Mouse (Mus musculus): ENCODE data around the gene Sobp. TPM values are rescaled to one million over a fixed set of nuclear protein-coding genes. Genes with fewer than 3 reads are reported as not detected.
A peak's percentile ranks its signal among the peaks of the same experiment; 100 is the strongest.

Gene Sobp
- polyA plus RNA-seq, 1 experiment from 2014 or later, result 0.27 TPM

- peaks cover 45% of the 10 kb centered on the region for H3K27me3 ChIP-seq
- TF ChIP-seq CTCF (IDR thresholded peaks at IDR 0.05), result no peak
- ChIA-PET POLR2A (no interaction called here), CTCF (interaction anchor here (0.9 kb wide), 1 partner anchor 51 kb away, joined by 3 read pairs; no protein-coding TSS in a partner anchor)
- ATAC-seq (no peak), DNase-seq (ENCODE audit: low read depth, low spot score) (no peak)
- in situ Hi-C loops (cut with MboI; ENCODE audit: low pct_unique_long_range_greater_than_20kb), result no loop called here
Measured at GRCm38 (mm10) chr10:43175156-43175601, 849 bp upstream of the Sobp start.

GRCm38 (mm10) chr10:43173828-43174325 is 453 bp downstream of the Sobp start:
- CTCF ChIA-PET, result no interaction called here
- DNase-seq (ENCODE audit: low read depth, low spot score) (no peak), ATAC-seq (no peak)
- H3K27me3 ChIP-seq, result peaks cover 38% of the 10 kb centered on the region
- POLR2A ChIA-PET, result interaction anchor here (1.1 to 1.6 kb wide), 2 partner anchors 31 to 46 kb away, joined by 3 to 4 read pairs; no protein-coding TSS in a partner anchor
- in situ Hi-C loops (cut with MboI; ENCODE audit: low pct_unique_long_range_greater_than_20kb), result no loop called here
- no peak for TF ChIP-seq CTCF (IDR thresholded peaks at IDR 0.05)

- ATAC-seq, result peak; percentile 12
- in situ Hi-C loops (cut with MboI; ENCODE audit: low pct_unique_long_range_greater_than_20kb), result no loop called here
- CTCF ChIA-PET, result no interaction called here
- POLR2A ChIA-PET, result interaction anchor here (0.7 to 1.6 kb wide), 2 partner anchors 15 to 45 kb away, joined by 3 to 4 read pairs; no protein-coding TSS in a partner anchor
- H3K27me3 ChIP-seq, result peaks cover 37% of the 10 kb centered on the region
- no peak for TF ChIP-seq CTCF (IDR thresholded peaks at IDR 0.05)
- DNase-seq (ENCODE audit: low read depth, low spot score), result no peak
Measured at GRCm38 (mm10) chr10:43173141-43173827, 1.0 kb downstream of the Sobp start.

GRCm38 (mm10) chr10:43172554-43172953 is 1.8 kb downstream of the Sobp start:
- ATAC-seq, result no peak
- DNase-seq (ENCODE audit: low read depth, low spot score), result no peak
- POLR2A ChIA-PET, result interaction anchor here (0.7 kb wide), 1 partner anchor 14 kb away, joined by 3 read pairs; no protein-coding TSS in a partner anchor
- H3K27me3 ChIP-seq, result peaks cover 35% of the 10 kb centered on the region
- in situ Hi-C loops (cut with MboI; ENCODE audit: low pct_unique_long_range_greater_than_20kb), result no loop called here
- CTCF ChIA-PET, result no interaction called here
- TF ChIP-seq CTCF (IDR thresholded peaks at IDR 0.05), result no peak

- in situ Hi-C loops (cut with MboI; ENCODE audit: low pct_unique_long_range_greater_than_20kb), result no loop called here
- no peak for DNase-seq (ENCODE audit: low read depth, low spot score)
Measured at GRCm38 (mm10) chr10:43172066-43172465, 2.3 kb downstream of the Sobp start.

GRCm38 (mm10) chr10:43171106-43171505 is 3.2 kb downstream of the Sobp start:
- in situ Hi-C loops (cut with MboI; ENCODE audit: low pct_unique_long_range_greater_than_20kb), result no loop called here
- DNase-seq (ENCODE audit: low read depth, low spot score), result no peak
- CTCF ChIA-PET, result interaction anchor here (1.3 kb wide), 1 partner anchor 49 kb away, joined by 3 read pairs; no protein-coding TSS in a partner anchor
- peaks cover 27% of the 10 kb centered on the region for H3K27me3 ChIP-seq
- no peak for TF ChIP-seq CTCF (IDR thresholded peaks at IDR 0.05)
- POLR2A ChIA-PET, result no interaction called here
- ATAC-seq, result no peak

More at GRCm38 (mm10) chr10:43172066-43172465, 2.3 kb downstream of the Sobp start:
- H3K27me3 ChIP-seq, result peaks cover 30% of the 10 kb centered on the region
- ChIA-PET CTCF (no interaction called here), POLR2A (interaction anchor here (0.7 kb wide), 1 partner anchor 13 kb away, joined by 3 read pairs; no protein-coding TSS in a partner anchor)
- ATAC-seq, result no peak
- TF ChIP-seq CTCF (IDR thresholded peaks at IDR 0.05), result no peak

- H3K27me3 ChIP-seq, result peaks cover 23% of the 10 kb centered on the region
- CTCF ChIA-PET, result no interaction called here
- in situ Hi-C loops (cut with MboI; ENCODE audit: low pct_unique_long_range_greater_than_20kb), result no loop called here
- ATAC-seq (no peak), DNase-seq (ENCODE audit: low read depth, low spot score) (no peak)
- TF ChIP-seq CTCF (IDR thresholded peaks at IDR 0.05), result no peak
- POLR2A ChIA-PET, result no interaction called here
Measured at GRCm38 (mm10) chr10:43168847-43169246, 5.5 kb downstream of the Sobp start.

- TF ChIP-seq CTCF (IDR thresholded peaks at IDR 0.05), result no peak
- CTCF ChIA-PET, result no interaction called here
- POLR2A ChIA-PET, result no interaction called here
- ATAC-seq, result no peak
- peaks cover 15% of the 10 kb centered on the region for H3K27me3 ChIP-seq
- in situ Hi-C loops (cut with MboI; ENCODE audit: low pct_unique_long_range_greater_than_20kb), result no loop called here
- DNase-seq (ENCODE audit: low read depth, low spot score), result no peak
Measured at GRCm38 (mm10) chr10:43166817-43167216, 7.5 kb downstream of the Sobp start.

- in situ Hi-C loops (cut with MboI; ENCODE audit: low pct_unique_long_range_greater_than_20kb), result no loop called here
- ChIA-PET CTCF (no interaction called here), POLR2A (interaction anchor here (0.6 kb wide), 1 partner anchor 155 kb away, joined by 3 read pairs; no protein-coding TSS in a partner anchor)
- TF ChIP-seq CTCF (IDR thresholded peaks at IDR 0.05), result no peak
- ATAC-seq, result no peak
- peaks cover 12% of the 10 kb centered on the region for H3K27me3 ChIP-seq
- no peak for DNase-seq (ENCODE audit: low read depth, low spot score)
Measured at GRCm38 (mm10) chr10:43166146-43166545, 8.2 kb downstream of the Sobp start.

GRCm38 (mm10) chr10:43164406-43164805 is 9.9 kb downstream of the Sobp start:
- POLR2A ChIA-PET, result no interaction called here
- CTCF ChIA-PET, result no interaction called here
- TF ChIP-seq CTCF (IDR thresholded peaks at IDR 0.05), result no peak
- DNase-seq (ENCODE audit: low read depth, low spot score), result no peak
- ATAC-seq, result no peak
- H3K27me3 ChIP-seq, result peaks cover 8% of the 10 kb centered on the region
- in situ Hi-C loops (cut with MboI; ENCODE audit: low pct_unique_long_range_greater_than_20kb), result no loop called here

GRCm38 (mm10) chr10:43162318-43162717 is 12.0 kb downstream of the Sobp start:
- peaks cover 4% of the 10 kb centered on the region for H3K27me3 ChIP-seq
- ATAC-seq, result no peak
- POLR2A ChIA-PET, result no interaction called here

More at GRCm38 (mm10) chr10:43162318-43162717, 12.0 kb downstream of the Sobp start:
- CTCF ChIA-PET, result no interaction called here
- no peak for TF ChIP-seq CTCF (IDR thresholded peaks at IDR 0.05)
- DNase-seq (ENCODE audit: low read depth, low spot score), result no peak
- in situ Hi-C loops (cut with MboI; ENCODE audit: low pct_unique_long_range_greater_than_20kb), result no loop called here
